Mouse (Mus musculus): ENCODE data around the gene Gm4985.
"Not testable (repeated sequence)": the region's sequence is repeated elsewhere in the genome, so short reads cannot be mapped to it uniquely, and the experiment has no call there.

The Gm4985 gene

GRCm38 (mm10) chrX:23958834-23959233 lies at the start of gene Gm4985:
Gm4985 (minus strand) TSS chrX:23958934.
- not testable (repeated sequence) for DNase-seq (ENCODE audit: low spot score in 2 of 2)

DNA sequence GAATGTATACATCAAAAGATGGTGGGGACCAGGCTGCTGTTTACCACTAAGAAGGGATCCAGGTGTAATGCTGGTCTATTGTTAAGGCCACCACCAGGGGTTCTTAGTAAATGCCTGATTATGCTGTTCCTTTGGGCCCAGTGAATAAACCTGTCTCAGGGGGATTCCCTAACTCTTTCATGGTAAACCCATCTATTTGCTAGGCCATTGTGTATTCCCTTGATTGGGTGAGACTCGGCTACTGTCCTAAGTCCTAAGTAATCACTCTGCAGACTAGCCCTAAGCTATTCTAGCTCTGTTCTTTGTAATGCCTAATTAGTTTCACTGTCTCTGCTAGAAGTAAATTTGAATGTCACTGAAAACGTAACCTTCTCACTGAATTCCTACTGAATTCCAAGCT lies 4.6 kb downstream of the Gm4985 start:
- DNase-seq (ENCODE audit: low spot score in 2 of 2): no peak

Measured in frontal cortex, postnatal 25 days (tissue).